Mouse (Mus musculus): ENCODE results near the gene Tymp.

Gene Tymp

DNA sequence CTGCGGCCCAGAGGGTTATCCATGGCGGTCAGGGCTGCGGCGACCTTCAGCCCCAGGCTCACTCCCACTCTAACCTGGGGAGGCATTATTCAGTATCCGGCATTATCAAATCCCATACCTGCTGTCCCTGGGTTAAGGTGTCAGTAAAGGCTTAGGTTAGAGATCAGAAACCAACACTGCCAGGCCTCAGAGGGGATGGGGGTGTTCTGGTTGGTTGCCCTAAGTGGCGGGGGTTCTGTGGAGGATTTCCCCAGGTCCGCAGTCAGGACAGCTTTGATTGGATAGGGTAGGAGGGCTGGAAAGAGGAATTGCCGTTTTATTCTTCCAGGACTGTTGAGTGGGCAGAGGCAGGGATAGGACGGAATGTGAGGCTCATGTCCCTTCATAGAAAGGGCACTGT is 2.5 kb downstream of the Tymp start:
- DNase-seq (ENCODE audit: low read depth, low spot score) = no peak

DNA sequence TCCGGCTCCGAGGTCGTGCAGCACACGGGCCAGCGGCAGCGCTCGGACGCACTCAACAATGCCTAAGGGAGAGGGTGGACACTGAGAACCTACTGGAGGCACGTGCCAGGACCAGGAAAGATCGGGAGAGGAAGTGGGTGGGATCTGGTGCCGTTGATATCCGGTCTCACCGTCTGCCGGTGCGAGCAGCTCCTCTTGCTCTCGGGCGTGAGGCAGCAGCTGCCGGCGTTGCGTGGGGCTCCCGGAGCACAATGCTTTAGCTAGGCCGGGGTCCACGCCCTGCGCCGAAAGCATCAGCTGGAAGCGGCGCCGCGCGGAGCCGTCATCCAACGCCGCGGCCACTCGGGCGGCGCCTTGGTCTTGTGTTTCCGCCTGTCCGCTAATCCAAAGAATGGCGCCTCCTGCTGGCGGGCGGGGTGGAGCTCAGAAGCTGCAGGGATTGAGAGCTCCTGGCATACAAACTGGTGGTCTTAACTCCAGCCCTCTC is 3.0 kb downstream of the Tymp start, which contains the start of gene Sco2:
Sco2 (minus strand) TSS at position 85 of the 487 bp plus-strand sequence.
- peak; percentile 91 for DNase-seq (ENCODE audit: low read depth, low spot score)

DNA sequence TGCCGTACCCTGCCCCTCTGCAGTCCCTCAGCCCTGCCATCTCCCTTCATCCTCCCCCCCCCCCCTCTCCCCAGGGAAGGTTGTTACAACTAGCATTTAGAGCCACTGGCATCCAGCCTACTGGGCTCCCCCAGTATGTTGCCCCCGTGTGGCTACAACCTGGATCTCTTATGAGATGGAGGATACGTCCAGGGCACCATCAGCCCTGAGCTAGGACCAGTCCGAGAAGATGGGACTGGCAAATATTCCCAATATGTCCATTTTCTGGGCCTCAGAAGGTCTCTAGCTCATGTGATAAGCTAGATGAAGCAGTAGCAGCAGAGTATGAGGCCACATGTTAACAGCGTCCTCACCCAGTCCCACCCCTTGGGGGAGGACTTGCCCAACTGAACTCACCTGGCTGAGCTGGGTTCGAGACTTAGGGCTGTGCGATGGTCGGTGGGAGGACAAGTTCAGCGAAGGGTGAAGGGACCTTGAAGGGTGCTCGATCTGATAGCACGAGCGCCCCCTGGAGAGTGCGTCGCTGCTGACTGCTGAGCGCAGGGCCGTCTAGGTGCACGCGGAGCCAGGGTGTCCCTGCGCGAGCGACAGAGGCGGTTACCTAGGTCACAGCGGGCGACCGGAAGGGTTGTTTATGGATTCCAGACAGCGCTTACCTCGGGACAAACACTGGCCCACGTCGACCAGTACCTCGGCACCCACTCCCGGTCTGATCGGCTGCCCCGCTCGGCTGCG is 3.6 kb downstream of the Tymp start:
- DNase-seq (ENCODE audit: low read depth, low spot score) = peak; percentile 70

DNA sequence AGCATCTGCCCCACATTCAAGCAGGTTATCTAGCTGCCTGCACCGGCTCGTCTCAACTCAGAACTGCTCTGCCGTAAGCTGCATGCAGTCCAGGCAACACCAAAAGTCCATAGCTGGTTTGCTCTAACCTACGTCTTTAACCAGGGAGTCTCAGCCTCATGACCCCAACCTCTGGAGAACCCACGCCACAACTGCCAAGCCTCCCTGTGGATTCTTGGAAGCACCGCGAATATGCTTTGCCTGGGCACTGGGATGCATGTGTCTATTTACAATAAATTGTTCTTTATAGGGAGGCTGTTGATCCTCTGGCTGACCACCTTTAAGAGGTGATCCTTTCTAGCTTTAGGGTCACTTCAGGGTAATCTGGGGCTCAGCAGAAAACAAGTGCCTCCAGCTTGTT is 4.3 kb downstream of the Tymp start:
- no peak for DNase-seq (ENCODE audit: low read depth, low spot score)

DNA sequence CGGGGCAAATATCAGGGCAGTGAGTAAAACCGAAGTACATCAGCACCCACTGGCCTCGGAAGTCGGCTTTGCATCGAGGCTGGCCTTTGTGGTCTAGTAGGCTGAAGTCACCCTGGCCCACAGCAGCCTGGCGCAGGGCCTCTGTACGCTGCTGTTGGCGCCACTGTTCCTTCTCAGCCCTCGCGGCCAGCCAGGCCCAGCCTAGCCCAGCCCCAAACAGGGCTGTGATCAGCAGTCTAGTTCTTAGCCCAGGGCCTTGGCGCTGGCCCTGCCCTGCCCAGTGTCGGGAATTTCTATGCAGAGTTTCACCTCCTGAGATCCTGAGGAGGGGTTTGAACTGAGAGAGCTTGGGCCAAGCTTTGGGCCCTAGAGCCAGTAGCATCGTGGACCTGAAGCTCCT is 4.8 kb downstream of the Tymp start:
- no peak for DNase-seq (ENCODE audit: low read depth, low spot score)

DNA sequence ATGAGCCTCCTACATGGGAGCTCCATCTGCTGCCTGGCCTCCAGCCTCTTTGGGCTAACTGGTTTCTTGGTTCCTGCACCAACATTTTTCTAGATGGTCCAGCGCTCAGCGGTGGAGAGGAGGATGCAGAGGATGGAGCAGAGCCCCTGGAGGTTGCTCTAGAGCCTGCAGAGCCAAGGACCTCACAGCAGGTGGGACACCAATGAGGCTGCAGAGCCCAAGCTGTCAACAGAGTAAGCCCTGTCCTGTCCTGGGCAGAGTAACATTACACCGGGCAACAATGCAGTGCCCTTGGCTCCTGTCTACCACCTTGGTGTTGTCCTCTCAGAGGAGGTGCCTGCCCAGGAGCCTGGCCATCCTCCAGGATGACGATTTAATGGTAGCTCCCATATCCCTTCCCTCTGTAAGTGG is 11.7 kb downstream of the Tymp start:
- DNase-seq (ENCODE audit: low read depth, low spot score) = no peak

GRCm38 (mm10) chr15:89363051-89363450 is 13.8 kb downstream of the Tymp start:
- DNase-seq (ENCODE audit: low read depth, low spot score) = no peak

GRCm38 (mm10) chr15:89358784-89359183 is 18.1 kb downstream of the Tymp start:
- DNase-seq (ENCODE audit: low read depth, low spot score) = no peak

GRCm38 (mm10) chr15:89356372-89356771 is 20.5 kb downstream of the Tymp start:
- peak; percentile 93 for DNase-seq (ENCODE audit: low read depth, low spot score)

DNA sequence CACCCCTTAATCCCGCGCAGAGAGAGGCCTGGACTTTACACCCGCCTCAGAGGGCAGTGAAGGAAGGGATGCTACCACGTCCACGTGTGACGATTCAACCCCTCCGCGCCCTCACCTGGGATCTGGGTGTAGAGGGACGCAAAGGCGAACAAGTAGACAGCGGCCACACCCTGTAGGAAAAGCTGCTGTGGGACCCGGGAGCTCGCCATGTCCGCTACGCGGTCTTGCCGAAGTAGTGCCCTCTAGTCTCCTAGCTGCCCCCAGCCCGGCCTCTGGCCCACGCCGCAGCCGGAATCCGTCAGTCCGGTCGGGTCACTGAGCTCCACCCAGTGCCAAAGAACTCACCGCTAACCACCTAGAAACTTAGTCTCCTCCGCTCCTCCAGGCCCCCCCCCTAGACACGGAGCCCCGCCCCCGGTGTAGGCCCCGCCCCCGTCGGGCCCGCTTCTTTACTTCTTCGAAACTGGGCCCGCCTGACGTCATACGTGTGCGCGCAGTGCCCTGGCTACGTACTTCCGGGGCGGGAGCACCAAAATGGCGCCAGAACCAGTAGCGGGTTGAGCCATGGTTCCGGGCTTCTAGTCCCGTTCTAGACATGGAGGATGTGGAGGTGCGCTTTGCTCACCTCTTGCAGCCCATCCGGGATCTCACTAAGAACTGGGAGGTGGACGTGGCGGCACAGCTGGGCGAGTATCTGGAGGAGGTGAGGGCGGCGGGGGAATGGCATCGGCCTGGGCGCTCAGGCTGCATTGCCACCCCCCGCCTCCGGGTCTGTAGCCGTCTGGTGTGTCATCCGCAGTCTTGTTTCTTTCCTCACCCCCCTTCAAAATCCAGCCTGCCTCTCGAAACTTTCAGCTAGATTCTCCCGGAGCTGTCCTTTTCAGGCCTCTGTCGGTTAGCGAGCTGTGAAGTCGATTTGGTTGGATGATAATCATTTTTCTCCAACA is 21.3 kb downstream of the Tymp start, which contains the start of the genes Lmf2 and Ncaph2:
Lmf2 (minus strand) TSS at position 419 of the 947 bp plus-strand sequence.
Ncaph2 (plus strand) TSS at position 479 of the 947 bp plus-strand sequence.
- peak; percentile 95 for DNase-seq (ENCODE audit: low read depth, low spot score)

- no peak for DNase-seq (ENCODE audit: low read depth, low spot score)
These were observed 22.4 kb downstream of the Tymp start for GRCm38 (mm10) chr15:89354455-89354854.

DNA sequence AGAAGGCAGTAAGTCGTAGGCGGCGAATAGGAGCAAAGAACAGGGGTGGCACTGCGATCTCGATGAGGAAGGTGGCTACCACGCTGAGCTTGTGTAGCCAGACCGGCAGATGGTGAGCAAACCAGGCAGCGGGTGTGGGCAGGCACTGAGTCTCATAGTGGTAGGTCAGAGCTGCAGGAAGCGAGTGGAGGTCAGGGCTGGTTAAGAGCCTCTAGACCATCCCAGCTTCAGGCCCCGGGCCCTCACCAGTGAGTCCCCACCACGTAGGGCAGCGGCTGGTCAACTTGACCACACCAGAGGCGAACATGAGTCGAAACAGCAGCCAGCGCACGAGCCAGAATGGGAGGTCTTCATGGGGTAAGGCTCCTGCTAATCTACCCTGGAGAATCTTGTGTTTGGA is 23.0 kb downstream of the Tymp start:
- DNase-seq (ENCODE audit: low read depth, low spot score) = no peak

DNA sequence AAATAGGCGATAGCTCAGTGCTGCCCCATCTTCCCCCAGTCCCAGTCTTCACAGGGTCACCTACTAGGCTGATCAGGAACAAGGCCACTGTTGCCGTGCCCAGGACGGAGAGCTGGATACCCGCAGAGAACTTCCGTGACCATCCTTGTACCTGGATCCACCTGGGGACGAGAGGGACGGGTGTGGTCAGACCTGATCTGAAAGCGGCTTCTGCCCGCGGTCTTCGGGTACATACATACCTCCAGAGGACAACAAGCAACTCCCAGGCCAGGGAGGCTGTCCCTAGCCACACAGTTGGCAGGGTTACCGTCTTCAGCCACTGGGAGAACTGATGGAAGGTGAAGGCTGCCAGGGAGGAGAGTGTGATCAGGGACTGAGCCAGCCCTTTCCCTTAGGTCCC is 24.0 kb downstream of the Tymp start:
- DNase-seq (ENCODE audit: low read depth, low spot score) = no peak

DNA sequence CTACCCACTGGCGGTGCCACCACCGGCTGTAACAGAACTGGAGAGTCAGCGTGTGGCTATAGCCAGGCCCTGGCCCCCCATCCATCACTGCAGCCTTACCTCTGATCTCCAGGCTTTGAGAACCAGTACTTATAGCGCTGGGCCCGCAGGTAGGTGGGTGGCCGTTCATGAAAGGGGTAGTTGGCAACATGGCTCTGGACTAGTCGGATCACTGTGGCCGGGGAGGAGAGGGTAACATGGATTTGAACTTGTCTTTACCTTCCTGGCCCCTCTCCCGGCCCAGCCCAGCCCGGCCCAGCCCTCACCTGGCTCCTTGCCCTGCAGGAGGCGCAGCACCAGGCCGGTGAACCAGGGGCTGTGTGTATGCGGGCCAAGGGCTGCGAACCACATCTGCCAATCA is 24.8 kb downstream of the Tymp start:
- DNase-seq (ENCODE audit: low read depth, low spot score) = no peak

DNA sequence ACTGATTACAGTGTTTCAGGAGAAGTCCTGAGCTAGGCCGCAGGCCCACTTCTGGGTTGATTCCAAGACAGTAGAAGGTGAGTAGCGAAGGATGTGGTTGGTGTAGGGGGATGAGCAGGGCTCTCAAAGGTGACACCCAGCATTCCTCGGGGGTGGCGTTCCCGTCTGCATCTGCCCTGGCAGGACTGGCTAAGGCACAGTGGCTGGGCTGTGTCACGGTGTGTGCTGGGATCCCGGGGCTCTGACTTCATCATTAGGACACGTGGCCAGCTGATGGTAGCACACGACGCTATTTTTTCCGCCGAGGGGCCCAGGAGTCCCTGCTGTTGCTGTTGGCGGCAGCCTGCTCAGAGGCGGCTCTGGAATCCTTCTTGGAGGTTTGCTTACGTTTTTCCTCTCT is 25.5 kb downstream of the Tymp start:
- no peak for DNase-seq (ENCODE audit: low read depth, low spot score)

- no peak for DNase-seq (ENCODE audit: low read depth, low spot score)
These were observed 26.4 kb downstream of the Tymp start for GRCm38 (mm10) chr15:89350447-89350846.

DNA sequence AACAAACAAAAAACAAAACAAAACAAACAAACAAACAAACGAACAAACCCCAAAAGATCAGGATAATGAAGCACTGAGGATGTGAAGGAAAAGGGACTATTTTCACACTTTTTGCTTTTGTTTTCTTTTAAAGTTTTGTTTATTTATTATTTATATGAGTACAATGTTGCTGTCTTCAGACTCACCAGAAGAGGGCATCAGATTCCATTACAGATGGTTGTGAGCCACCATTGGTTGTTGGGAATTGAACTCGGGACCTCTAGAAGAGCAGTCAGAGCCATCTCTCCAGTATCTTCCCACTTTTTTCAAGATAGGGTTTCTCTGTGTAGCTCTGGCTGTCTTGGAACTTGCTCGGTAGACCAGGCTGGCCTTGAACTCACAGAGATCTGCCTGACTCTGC is 33.5 kb downstream of the Tymp start:
- DNase-seq (ENCODE audit: low read depth, low spot score) = no peak

- DNase-seq (ENCODE audit: low read depth, low spot score) = no peak
These were observed 35.2 kb downstream of the Tymp start for GRCm38 (mm10) chr15:89341678-89342077.

- DNase-seq (ENCODE audit: low read depth, low spot score) = no peak
These were observed 36.7 kb downstream of the Tymp start for GRCm38 (mm10) chr15:89340136-89340535.

DNA sequence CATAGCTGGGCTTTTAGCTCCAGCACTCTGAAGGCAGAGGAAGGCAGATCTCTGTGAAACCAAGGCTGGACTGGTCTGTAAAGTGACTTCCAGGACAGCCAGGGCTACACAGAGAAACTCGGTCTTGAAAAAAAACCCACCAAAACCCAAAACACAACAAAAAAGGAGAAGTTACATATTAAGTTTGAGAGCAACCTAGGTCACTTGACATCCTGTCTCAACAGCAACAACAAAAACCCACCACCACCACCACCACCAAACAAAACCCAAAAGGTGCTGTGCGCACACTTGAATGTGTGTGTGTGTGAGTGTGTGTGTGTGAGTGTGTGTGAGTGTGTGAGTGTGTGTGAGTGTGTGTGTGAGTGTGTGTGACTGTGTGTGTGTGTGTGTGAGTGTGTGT is 37.1 kb downstream of the Tymp start:
- no peak for DNase-seq (ENCODE audit: low read depth, low spot score)

DNA sequence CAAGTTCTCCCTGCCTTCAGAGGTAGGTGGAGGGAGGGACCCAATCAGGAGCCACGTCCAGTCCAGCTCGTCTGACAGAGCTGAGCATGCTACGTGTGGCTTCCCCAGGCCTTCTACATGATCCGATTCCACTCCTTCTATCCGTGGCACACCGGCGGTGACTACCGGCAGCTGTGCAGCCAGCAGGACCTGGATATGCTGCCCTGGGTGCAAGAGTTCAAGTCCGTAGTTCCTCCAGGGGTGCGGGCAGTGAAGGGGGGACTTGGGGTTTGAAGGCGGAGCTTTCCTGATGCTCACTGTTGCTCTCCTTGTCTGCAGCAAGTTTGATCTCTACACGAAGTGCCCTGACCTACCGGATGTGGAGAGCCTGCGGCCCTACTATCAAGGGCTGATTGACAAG is 40.4 kb downstream of the Tymp start:
- no peak for DNase-seq (ENCODE audit: low read depth, low spot score)

DNA sequence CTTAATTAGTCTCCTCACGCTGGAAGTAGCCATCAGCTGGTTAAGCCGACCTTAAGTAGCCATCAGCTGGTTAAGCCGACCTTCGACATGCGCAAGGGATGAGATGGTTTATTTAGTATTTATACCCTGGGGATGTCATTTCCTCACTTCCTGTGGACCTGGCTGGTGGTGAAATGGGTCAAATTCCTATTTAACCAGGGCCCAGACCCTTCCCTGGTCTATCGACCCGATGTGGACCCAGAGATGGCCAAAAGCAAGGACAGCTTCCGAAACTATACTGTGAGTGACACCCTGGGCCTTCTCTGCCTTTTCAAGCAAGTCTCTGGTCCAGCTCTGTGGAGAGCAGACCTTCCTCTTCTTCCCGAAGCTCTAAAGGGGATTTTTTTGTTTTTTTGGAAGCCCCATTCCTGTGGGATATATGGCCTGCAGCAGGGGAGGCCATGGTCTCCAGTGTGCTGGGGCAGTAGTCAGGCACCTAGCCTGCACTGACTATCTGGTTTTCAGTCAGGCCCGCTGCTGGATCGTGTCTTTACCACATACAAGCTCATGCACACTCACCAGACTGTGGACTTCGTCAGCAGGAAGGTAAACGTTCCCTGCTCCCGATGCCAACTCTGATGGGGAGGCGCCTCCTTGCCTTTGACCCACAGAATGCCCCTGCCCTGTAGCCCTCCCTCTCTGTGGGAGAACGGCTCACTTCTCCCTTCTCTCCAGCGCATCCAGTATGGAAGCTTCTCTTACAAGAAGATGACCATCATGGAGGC is 41.9 kb downstream of the Tymp start:
- DNase-seq (ENCODE audit: low read depth, low spot score) = no peak
